Mouse (Mus musculus): ENCODE data around the gene Vps33a. TPM values are rescaled to one million over a fixed set of nuclear protein-coding genes. Genes with fewer than 3 reads are reported as not detected.

The Vps33a gene
- polyA plus RNA-seq, 1 experiment from 2014 or later, result 41.2 TPM

- Histone ChIP-seq H3K4me2 (replicated peaks) (no peak overlapping the region), H3K9me3 (no peaks in the 10 kb centered on the region), H3K27me3 (no peaks in the 10 kb centered on the region), H3K36me3 (peaks cover 39% of the 10 kb centered on the region), H3K4me3 (no peak overlapping the region), H3K4me1 (peaks cover 7% of the 10 kb centered on the region), H3K9ac (replicated peaks) (no peak overlapping the region), H3K27ac (replicated peaks) (no peak overlapping the region)
- 96% methylated on average over 3 of the region's 3 CpGs for WGBS
- no peak for ATAC-seq (replicated peaks)
These were observed 3.9 kb upstream of the Vps33a start for GRCm38 (mm10) chr5:123576696-123577095.

- H3K9ac ChIP-seq (replicated peaks), result no peak overlapping the region
- peaks cover 12% of the 10 kb centered on the region for H3K4me1 ChIP-seq
- H3K27me3 ChIP-seq, result no peaks in the 10 kb centered on the region
- no peak overlapping the region for H3K27ac ChIP-seq (replicated peaks)
- H3K9me3 ChIP-seq, result no peaks in the 10 kb centered on the region
- WGBS, result 64% methylated on average over 8 of the region's 8 CpGs
- ATAC-seq (replicated peaks), result peak; percentile 21; the same call in 1 of the 2 replicates
- H3K36me3 ChIP-seq, result peaks cover 24% of the 10 kb centered on the region
- peak overlapping the region; percentile 94 for H3K4me3 ChIP-seq
- peak overlapping the region; percentile 41 for H3K4me2 ChIP-seq (replicated peaks)
These were observed 524 bp upstream of the Vps33a start for GRCm38 (mm10) chr5:123573362-123573761.

- no peak overlapping the region for H3K27ac ChIP-seq (replicated peaks)
These were observed 11.7 kb downstream of the Vps33a start for GRCm38 (mm10) chr5:123561128-123561527.

GRCm38 (mm10) chr5:123559588-123559987, 13.2 kb downstream of the Vps33a start:
- H3K27ac ChIP-seq (replicated peaks), result no peak overlapping the region
- no peak overlapping the region for H3K4me2 ChIP-seq (replicated peaks)
- no peak for ATAC-seq (replicated peaks)
- H3K36me3 ChIP-seq, result peaks cover 81% of the 10 kb centered on the region
- H3K9me3 ChIP-seq, result no peaks in the 10 kb centered on the region
- no peaks in the 10 kb centered on the region for H3K4me1 ChIP-seq
- H3K27me3 ChIP-seq, result no peaks in the 10 kb centered on the region
- no peak overlapping the region for H3K9ac ChIP-seq (replicated peaks)
- whole genome bisulfite sequencing, result 95% methylated on average over 8 of the region's 8 CpGs
- no peak overlapping the region for H3K4me3 ChIP-seq

More at GRCm38 (mm10) chr5:123561128-123561527, 11.7 kb downstream of the Vps33a start:
- no peak overlapping the region for H3K4me2 ChIP-seq (replicated peaks)
- ATAC-seq (replicated peaks), result no peak
- no peaks in the 10 kb centered on the region for H3K9me3 ChIP-seq
- no peaks in the 10 kb centered on the region for H3K27me3 ChIP-seq
- no peak overlapping the region for H3K9ac ChIP-seq (replicated peaks)
- H3K4me1 ChIP-seq, result no peaks in the 10 kb centered on the region
- no peak overlapping the region for H3K4me3 ChIP-seq
- peaks cover 88% of the 10 kb centered on the region for H3K36me3 ChIP-seq
- WGBS, result 92% methylated on average over 11 of the region's 11 CpGs

- Histone ChIP-seq H3K4me2 (replicated peaks) (no peak overlapping the region), H3K27me3 (no peaks in the 10 kb centered on the region), H3K9ac (replicated peaks) (no peak overlapping the region), H3K9me3 (no peaks in the 10 kb centered on the region), H3K36me3 (peaks cover 50% of the 10 kb centered on the region), H3K27ac (replicated peaks) (no peak overlapping the region), H3K4me3 (no peak overlapping the region), H3K4me1 (no peaks in the 10 kb centered on the region)
- 63% methylated on average over 2 of the region's 2 CpGs for WGBS
- ATAC-seq (replicated peaks), result no peak
These were observed 16.4 kb downstream of the Vps33a start for GRCm38 (mm10) chr5:123556451-123556850.

GRCm38 (mm10) chr5:123555693-123556092, 17.1 kb downstream of the Vps33a start:
- Histone ChIP-seq H3K4me3 (no peak overlapping the region), H3K27me3 (no peaks in the 10 kb centered on the region), H3K4me2 (replicated peaks) (no peak overlapping the region), H3K9ac (replicated peaks) (no peak overlapping the region), H3K27ac (replicated peaks) (no peak overlapping the region), H3K9me3 (no peaks in the 10 kb centered on the region), H3K4me1 (no peaks in the 10 kb centered on the region), H3K36me3 (peaks cover 45% of the 10 kb centered on the region)
- WGBS, result 91% methylated on average over 7 of the region's 7 CpGs
- ATAC-seq (replicated peaks), result no peak

GRCm38 (mm10) chr5:123533801-123534200, 39.0 kb downstream of the Vps33a start:
- Histone ChIP-seq H3K9me3 (no peaks in the 10 kb centered on the region), H3K27ac (replicated peaks) (no peak overlapping the region), H3K4me3 (no peak overlapping the region), H3K9ac (replicated peaks) (no peak overlapping the region), H3K4me2 (replicated peaks) (no peak overlapping the region), H3K4me1 (no peaks in the 10 kb centered on the region), H3K27me3 (no peaks in the 10 kb centered on the region), H3K36me3 (peaks cover 84% of the 10 kb centered on the region)
- no peak for ATAC-seq (replicated peaks)
- 94% methylated on average over 10 of the region's 10 CpGs for WGBS

- H3K4me1 ChIP-seq, result no peaks in the 10 kb centered on the region
- no peak overlapping the region for H3K9ac ChIP-seq (replicated peaks)
- H3K36me3 ChIP-seq, result peaks cover 69% of the 10 kb centered on the region
- H3K9me3 ChIP-seq, result no peaks in the 10 kb centered on the region
- no peaks in the 10 kb centered on the region for H3K27me3 ChIP-seq
- 86% methylated on average over 8 of the region's 8 CpGs for WGBS
- no peak overlapping the region for H3K4me3 ChIP-seq
- ATAC-seq (replicated peaks), result no peak
- H3K4me2 ChIP-seq (replicated peaks), result no peak overlapping the region
- no peak overlapping the region for H3K27ac ChIP-seq (replicated peaks)
These were observed 42.8 kb downstream of the Vps33a start for GRCm38 (mm10) chr5:123530056-123530455.

- peaks cover 6% of the 10 kb centered on the region for H3K4me1 ChIP-seq
- peaks cover 55% of the 10 kb centered on the region for H3K36me3 ChIP-seq
These were observed 44.2 kb downstream of the Vps33a start for GRCm38 (mm10) chr5:123528641-123529040.

GRCm38 (mm10) chr5:123525916-123526495, 46.8 kb downstream of the Vps33a start:
- Histone ChIP-seq H3K4me1 (peaks cover 28% of the 10 kb centered on the region), H3K27ac (replicated peaks) (no peak overlapping the region), H3K9ac (replicated peaks) (no peak overlapping the region), H3K4me3 (no peak overlapping the region), H3K36me3 (peaks cover 29% of the 10 kb centered on the region), H3K27me3 (no peaks in the 10 kb centered on the region), H3K4me2 (replicated peaks) (no peak overlapping the region), H3K9me3 (no peaks in the 10 kb centered on the region)
- no peak for ATAC-seq (replicated peaks)
- WGBS, result 90% methylated on average over 9 of the region's 9 CpGs

More at GRCm38 (mm10) chr5:123528641-123529040, 44.2 kb downstream of the Vps33a start:
- no peak overlapping the region for H3K9ac ChIP-seq (replicated peaks)
- 81% methylated on average over 7 of the region's 7 CpGs for WGBS
- H3K4me2 ChIP-seq (replicated peaks), result no peak overlapping the region
- H3K4me3 ChIP-seq, result no peak overlapping the region
- H3K27me3 ChIP-seq, result no peaks in the 10 kb centered on the region
- no peaks in the 10 kb centered on the region for H3K9me3 ChIP-seq
- H3K27ac ChIP-seq (replicated peaks), result no peak overlapping the region
- ATAC-seq (replicated peaks), result no peak

GRCm38 (mm10) chr5:123525281-123525680, 47.6 kb downstream of the Vps33a start, which contains the start of gene Gm49027:
Gene Gm49027 (minus strand): TSS chr5:123525488.
- peaks cover 28% of the 10 kb centered on the region for H3K4me1 ChIP-seq
- 85% methylated on average over 7 of the region's 7 CpGs for WGBS
- H3K4me2 ChIP-seq (replicated peaks), result peak within 1 kb of the TSS; percentile 91
- peak within 1 kb of the TSS; percentile 57 for H3K9ac ChIP-seq (replicated peaks)
- peak within 1 kb of the TSS; percentile 85 for H3K27ac ChIP-seq (replicated peaks)
- no peaks in the 10 kb centered on the region for H3K27me3 ChIP-seq
- no peaks in the 10 kb centered on the region for H3K9me3 ChIP-seq
- H3K4me3 ChIP-seq, result peak within 1 kb of the TSS; percentile 81
- ATAC-seq (replicated peaks), result no peak
- H3K36me3 ChIP-seq, result peaks cover 22% of the 10 kb centered on the region

GRCm38 (mm10) chr5:123524393-123524750, 48.5 kb downstream of the Vps33a start:
- peak overlapping the region; percentile 81 for H3K4me3 ChIP-seq
- H3K9me3 ChIP-seq, result no peaks in the 10 kb centered on the region
- ATAC-seq (replicated peaks), result peak; percentile 88
- peaks cover 28% of the 10 kb centered on the region for H3K4me1 ChIP-seq
- H3K36me3 ChIP-seq, result peaks cover 17% of the 10 kb centered on the region
- peak overlapping the region; percentile 85 for H3K27ac ChIP-seq (replicated peaks)
- no peaks in the 10 kb centered on the region for H3K27me3 ChIP-seq
- peak overlapping the region; percentile 57 for H3K9ac ChIP-seq (replicated peaks)
- H3K4me2 ChIP-seq (replicated peaks), result peak overlapping the region; percentile 91
- under 1% methylated on average over 24 of the region's 27 CpGs for WGBS

Data from forebrain, embryonic 15.5 days (tissue).